Mouse (Mus musculus) limb, embryonic 14.5 days (tissue): ENCODE data around the gene 2700049A03Rik. TPM values are rescaled to one million over a fixed set of nuclear protein-coding genes. Genes with fewer than 3 reads are reported as not detected.

Source experiments
- ATAC-seq: fragments of 200-750 bp; cut with Nextera tagmentation; 2 replicates; pipeline ENCODE4 v1.8.0; 2017; ENCODE audit warnings: low read depth, moderate number of reproducible peaks, moderate TSS enrichment; ENCODE audit not compliant: low FRiP score
- DNase-seq: peaks from one replicate; pipeline ENCODE4 v3.0.0-alpha.2; 2015; ENCODE audit warnings: low spot score
- H3K27ac ChIP-seq: fragments of 300-500 bp; sonication (generic); replicated peaks from 2 replicates; pipeline ENCODE4 v1.5.1; 2014; ENCODE audit warnings: low read depth, mild to moderate bottlenecking, low read length, moderate library complexity, mixed read lengths
- H3K27me3 ChIP-seq: fragments of 300-500 bp; sonication (generic); 2 replicates; pipeline ENCODE4 v1.6.1; 2014; ENCODE audit warnings: low read length, mixed read lengths; ENCODE audit not compliant: control insufficient read depth, insufficient read depth
- H3K36me3 ChIP-seq: fragments of 300-500 bp; sonication (generic); 2 replicates; pipeline ENCODE4 v1.6.1; 2014; ENCODE audit warnings: mild to moderate bottlenecking, low read length, moderate library complexity, mixed read lengths; ENCODE audit not compliant: control insufficient read depth, insufficient read depth
- H3K4me1 ChIP-seq: fragments of 300-500 bp; sonication (generic); 2 replicates; pipeline ENCODE4 v1.6.1; 2014; ENCODE audit warnings: antibody characterized with exemption, low read length, mixed read lengths; ENCODE audit not compliant: control insufficient read depth, insufficient read depth
- H3K4me2 ChIP-seq: fragments of 300-500 bp; sonication (generic); replicated peaks from 2 replicates; pipeline ENCODE4 v1.6.1; 2014; ENCODE audit warnings: low read depth, mild to moderate bottlenecking, low read length, moderate library complexity; ENCODE audit not compliant: severe bottlenecking
- H3K4me3 ChIP-seq: fragments of 300-500 bp; sonication (generic); replicated peaks from 2 replicates; pipeline ENCODE4 v1.5.1; 2014; ENCODE audit warnings: low read length
- H3K9ac ChIP-seq: fragments of 300-500 bp; sonication (generic); 2 replicates; pipeline ENCODE4 v1.6.1; 2014; ENCODE audit warnings: mild to moderate bottlenecking, low read depth, low read length, moderate library complexity; ENCODE audit not compliant: severe bottlenecking
- H3K9me3 ChIP-seq: fragments of 300-500 bp; sonication (generic); 2 replicates; pipeline ENCODE4 v1.6.1; 2016; ENCODE audit warnings: low read length; ENCODE audit not compliant: control insufficient read depth
- POLR2A ChIP-seq: fragments of 200-500 bp; IDR thresholded peaks from 2 replicates; pipeline ENCODE4 v1.8.0; 2012; ENCODE audit warnings: inconsistent platforms, mild to moderate bottlenecking, moderate library complexity, borderline replicate concordance; ENCODE audit not compliant: insufficient read depth, insufficient read length; ENCODE audit errors: extremely low read depth
- WGBS: fragments of 180-500 bp; shearing (Covaris S2); extraction: QIAGEN DNeasy Blood & Tissue Kit; methylation state at CpG from one replicate; pipeline ENCODE4 v1.1.7; 2014; 5-methylcytosine and 5-hydroxymethylcytosine counted together
- polyA plus RNA-seq, 2 experiments: library from polyadenylated mRNA; depleted of rRNA in 1 of 2; stranded (reverse) in 1 of 2; unstranded in 1 of 2; fragments of >200 nt; fragmentation: Nextera tagmentation in 1 of 2; extraction: Ambion mirVana in 1 of 2; gene quantifications; 2 replicates each; pipeline versions ENCODE4 v1.2.1 to v1.2.3; 2012 to 2014

2700049A03Rik gene
- polyA plus RNA-seq, 2 experiments: 9.5 to 12.5 TPM

DNA sequence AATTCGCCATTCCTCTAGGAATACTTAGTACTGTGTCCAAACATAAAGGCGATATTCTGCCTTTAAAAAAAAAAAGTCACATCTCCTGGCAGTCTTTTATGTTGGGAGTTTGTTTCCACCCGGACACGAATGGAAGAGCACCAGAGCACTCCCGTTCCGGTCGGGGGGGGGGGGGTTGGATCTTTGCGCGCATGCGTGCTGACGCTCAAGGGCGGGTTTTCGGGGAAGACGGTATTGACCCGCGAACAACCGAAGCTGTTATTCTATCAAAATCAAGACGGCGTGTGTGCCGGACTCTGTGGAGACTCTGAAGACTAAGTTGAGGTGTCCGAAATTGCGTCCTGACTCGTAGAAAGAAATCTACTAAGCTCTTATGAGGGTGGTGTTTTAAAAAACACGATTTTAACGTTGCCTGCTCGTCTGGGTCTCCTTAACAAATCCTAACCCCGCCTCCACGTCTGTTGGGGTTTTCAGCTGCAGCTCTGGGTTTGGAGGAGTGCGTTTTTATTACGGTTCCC, 385 bp downstream of the 2700049A03Rik start:
- Histone ChIP-seq H3K9me3 (no peaks in the 10 kb centered on the region), H3K9ac (peak overlapping the region; percentile 89), H3K4me3 (peak overlapping the region; percentile 89), H3K4me2 (peak overlapping the region; percentile 68), H3K27me3 (no peaks in the 10 kb centered on the region), H3K4me1 (peaks cover 10% of the 10 kb centered on the region), H3K27ac (peak overlapping the region; percentile 40), H3K36me3 (peaks cover 35% of the 10 kb centered on the region)
- TF ChIP-seq POLR2A: no peak; the same call in 1 of the 2 replicates
- peak; percentile 91 for ATAC-seq
- under 1% methylated on average over 30 of the region's 30 CpGs for WGBS
- DNase-seq: peak; percentile 93

DNA sequence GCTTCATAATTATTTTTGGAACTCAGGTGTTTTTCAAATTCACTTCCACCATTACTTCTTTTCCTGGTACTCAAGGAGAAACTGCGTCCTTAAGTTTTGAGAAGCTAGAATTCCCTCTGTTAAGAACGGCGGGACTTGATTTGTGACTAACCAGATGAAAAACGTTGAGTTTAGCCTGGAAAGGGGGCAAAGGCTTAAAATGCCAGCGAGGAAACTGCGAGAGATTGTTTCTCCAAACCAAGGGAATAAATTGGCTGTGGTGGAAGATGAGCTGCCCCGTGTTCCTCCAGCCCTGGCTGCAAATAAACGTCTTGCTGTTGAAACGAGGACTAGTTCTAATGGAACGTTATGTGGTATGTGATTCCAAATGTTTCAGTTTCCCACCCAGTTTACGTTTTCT, 1.0 kb downstream of the 2700049A03Rik start:
- no peaks in the 10 kb centered on the region for H3K27me3 ChIP-seq
- ATAC-seq (no peak), DNase-seq (no peak)
- no peak for TF ChIP-seq POLR2A
- 3% methylated on average over 11 of the region's 11 CpGs for WGBS
- H3K9ac ChIP-seq: peak overlapping the region; percentile 89
- H3K4me3 ChIP-seq: peak overlapping the region; percentile 89
- peak overlapping the region; percentile 68 for H3K4me2 ChIP-seq
- H3K27ac ChIP-seq: no peak overlapping the region
- H3K9me3 ChIP-seq: no peaks in the 10 kb centered on the region
- H3K36me3 ChIP-seq: peaks cover 36% of the 10 kb centered on the region
- peaks cover 10% of the 10 kb centered on the region for H3K4me1 ChIP-seq

DNA sequence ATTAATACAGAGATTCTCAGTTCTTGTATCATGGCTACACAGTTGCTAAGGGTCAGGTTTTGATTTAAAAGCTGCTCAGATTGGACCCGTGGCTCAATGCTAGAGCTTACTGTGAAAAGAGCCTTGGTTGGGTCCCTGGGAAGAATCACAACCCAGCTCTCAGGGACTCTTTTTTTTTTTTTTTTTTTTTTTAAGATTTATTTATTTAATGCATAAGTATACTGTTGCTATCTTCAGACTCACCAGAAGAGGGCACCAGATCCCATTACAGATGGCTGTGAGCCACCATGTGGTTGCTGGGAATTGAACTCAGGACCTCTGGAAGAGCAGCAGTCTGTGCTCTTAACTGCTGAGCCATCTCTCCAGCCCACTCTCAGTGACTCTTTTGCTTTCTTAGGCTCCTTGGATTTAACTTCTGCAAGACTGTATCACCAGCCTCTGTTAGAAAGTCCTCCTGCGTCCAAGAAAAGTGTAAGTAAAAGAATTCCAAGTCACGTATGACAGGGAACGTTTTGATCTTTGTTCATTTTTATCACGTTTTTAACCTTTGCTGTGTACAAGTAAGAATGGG, 2.7 kb downstream of the 2700049A03Rik start:
- Histone ChIP-seq H3K27me3 (no peaks in the 10 kb centered on the region), H3K4me2 (0 out of 2 replicates have a peak overlapping the region, but pooled peaks have one; percentile 68), H3K9me3 (no peaks in the 10 kb centered on the region), H3K27ac (no peak overlapping the region), H3K4me3 (no peak overlapping the region), H3K9ac (no peak overlapping the region), H3K4me1 (peaks cover 10% of the 10 kb centered on the region), H3K36me3 (peaks cover 45% of the 10 kb centered on the region)
- WGBS: 79% methylated on average over 5 of the region's 5 CpGs
- ATAC-seq (no peak), DNase-seq (no peak)
- no peak for TF ChIP-seq POLR2A

DNA sequence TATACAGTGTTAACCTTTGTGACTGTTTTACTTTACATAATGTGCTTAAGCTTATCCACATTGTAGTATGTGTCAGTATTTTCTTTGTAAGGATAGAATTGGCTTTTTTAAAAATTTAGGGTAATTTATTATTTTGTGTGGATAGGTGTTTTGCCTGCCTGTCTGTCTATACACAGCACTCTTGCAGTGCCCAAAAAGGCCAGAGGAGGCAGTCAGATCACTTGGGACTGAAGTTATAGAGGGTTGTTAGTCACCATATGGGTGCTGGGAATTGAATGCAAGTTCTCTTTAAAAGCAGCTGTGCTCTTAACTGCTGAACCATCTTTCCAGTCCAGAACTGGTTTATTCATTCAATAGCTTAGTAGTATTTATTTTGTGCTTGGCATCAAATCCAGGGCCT, 4.5 kb downstream of the 2700049A03Rik start:
- no peaks in the 10 kb centered on the region for H3K9me3 ChIP-seq
- peaks cover 8% of the 10 kb centered on the region for H3K4me1 ChIP-seq
- H3K36me3 ChIP-seq: peaks cover 61% of the 10 kb centered on the region
- no peak for TF ChIP-seq POLR2A
- ATAC-seq (no peak), DNase-seq (no peak)
- no peaks in the 10 kb centered on the region for H3K27me3 ChIP-seq
- H3K4me2 ChIP-seq: no peak overlapping the region
- H3K27ac ChIP-seq: no peak overlapping the region
- no peak overlapping the region for H3K4me3 ChIP-seq
- no peak overlapping the region for H3K9ac ChIP-seq

DNA sequence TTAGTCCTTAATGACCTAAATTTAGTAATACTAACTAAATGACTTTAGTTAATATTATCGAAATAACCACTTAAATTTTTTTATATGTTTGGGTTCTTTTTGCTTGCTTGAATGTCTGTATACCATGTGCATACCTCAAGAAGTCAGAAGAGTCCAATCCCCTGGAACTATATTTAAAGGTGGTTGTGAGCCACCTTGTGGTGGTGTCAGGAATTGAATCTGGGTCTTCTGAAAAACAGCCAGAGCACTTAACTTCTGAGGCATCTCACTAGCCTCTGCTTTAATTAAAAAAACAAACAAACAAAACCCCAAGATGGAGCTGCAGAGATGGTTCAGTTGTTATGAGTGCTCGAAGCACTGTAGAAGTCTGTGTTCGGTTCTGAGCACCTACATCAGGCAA, 11.0 kb downstream of the 2700049A03Rik start:
- H3K4me2 ChIP-seq: no peak overlapping the region
- no peak overlapping the region for H3K4me3 ChIP-seq
- no peak for TF ChIP-seq POLR2A
- no peaks in the 10 kb centered on the region for H3K9me3 ChIP-seq
- H3K36me3 ChIP-seq: peaks cover 82% of the 10 kb centered on the region
- 82% methylated on average over 3 of the region's 3 CpGs for WGBS
- ATAC-seq (no peak), DNase-seq (peak; percentile 34)
- no peak overlapping the region for H3K27ac ChIP-seq
- H3K27me3 ChIP-seq: no peaks in the 10 kb centered on the region
- no peak overlapping the region for H3K9ac ChIP-seq
- no peaks in the 10 kb centered on the region for H3K4me1 ChIP-seq
